Mouse (Mus musculus) midbrain, postnatal 0 days (tissue): ENCODE results near the gene Copz1. TPM values are rescaled to one million over a fixed set of nuclear protein-coding genes. Genes with fewer than 3 reads are reported as not detected.

Experiments used
- ATAC-seq: fragments of 200-750 bp; cut with Nextera tagmentation; 2 replicates; pipeline ENCODE4 v1.8.0; 2017; ENCODE audit warnings: moderate number of reproducible peaks, mild to moderate bottlenecking, moderate TSS enrichment, moderate library complexity; ENCODE audit not compliant: low FRiP score
- DNase-seq: peaks from one replicate; pipeline ENCODE4 v3.0.0-alpha.2; 2015; ENCODE audit warnings: low spot score
- H3K27ac ChIP-seq: fragments of 300-500 bp; sonication (generic); 2 replicates; pipeline ENCODE4 v1.5.1; 2014; ENCODE audit warnings: low read depth, mild to moderate bottlenecking, low read length, mixed read lengths
- H3K27me3 ChIP-seq: fragments of 300-500 bp; sonication (generic); 2 replicates; pipeline ENCODE4 v1.6.1; 2014; ENCODE audit warnings: low read length, control low read depth, mixed read lengths; ENCODE audit not compliant: insufficient read depth
- H3K36me3 ChIP-seq: fragments of 300-500 bp; sonication (generic); 2 replicates; pipeline ENCODE4 v1.6.1; 2014; ENCODE audit warnings: low read length, control low read depth, mixed read lengths; ENCODE audit not compliant: insufficient read depth
- H3K4me1 ChIP-seq: fragments of 300-500 bp; sonication (generic); 2 replicates; pipeline ENCODE4 v1.6.1; 2014; ENCODE audit warnings: mild to moderate bottlenecking, control low read depth, antibody characterized with exemption, low read length, mixed read lengths; ENCODE audit not compliant: insufficient read depth
- H3K4me2 ChIP-seq: fragments of 300-500 bp; sonication (generic); 2 replicates; pipeline ENCODE4 v1.6.1; 2014; ENCODE audit warnings: low read depth, mild to moderate bottlenecking, low read length, mixed read lengths; ENCODE audit not compliant: poor library complexity, severe bottlenecking
- H3K4me3 ChIP-seq: fragments of 300-500 bp; sonication (generic); 2 replicates; pipeline ENCODE4 v1.5.1; 2014; ENCODE audit warnings: low read depth, mild to moderate bottlenecking, low read length, moderate library complexity
- H3K9ac ChIP-seq: fragments of 300-500 bp; sonication (generic); replicated peaks from 2 replicates; pipeline ENCODE4 v1.6.1; 2014; ENCODE audit warnings: mild to moderate bottlenecking, low read length, moderate library complexity, mixed read lengths; ENCODE audit not compliant: poor library complexity, severe bottlenecking
- H3K9me3 ChIP-seq: fragments of 300-500 bp; sonication (generic); 2 replicates; pipeline ENCODE4 v1.6.1; 2016; ENCODE audit warnings: low read length, control low read depth
- CTCF ChIP-seq: IDR thresholded peaks from 2 replicates; pipeline ENCODE4 v1.5.1; 2016; ENCODE audit warnings: antibody characterized with exemption, mild to moderate bottlenecking
- WGBS: fragments of 180-500 bp; shearing (Covaris S2); extraction: QIAGEN DNeasy Blood & Tissue Kit; methylation state at CpG from one replicate; pipeline ENCODE4 v1.1.7; 2014; 5-methylcytosine and 5-hydroxymethylcytosine counted together
- polyA plus RNA-seq: library from polyadenylated mRNA; unstranded; fragments of >200 nt; fragmentation: Nextera tagmentation; extraction: Ambion mirVana; gene quantifications from 2 replicates; pipeline ENCODE4 v1.2.1, GENCODE M21; 2015
- total RNA-seq: library from RNA; depleted of rRNA; stranded (reverse); fragments of >200 nt; gene quantifications from 2 replicates; pipeline ENCODE4 v1.2.3, GENCODE M21; 2014

The Copz1 gene
- total and polyA plus RNA-seq, 2 experiments from 2014 or later = 151 to 178 TPM

- Histone ChIP-seq H3K4me3 (no peak overlapping the region), H3K27ac (no peak overlapping the region), H3K4me2 (no peak overlapping the region), H3K4me1 (0 out of 2 replicates have a peak, but pooled peaks cover 6% of the 10 kb centered on the region), H3K36me3 (no peaks in the 10 kb centered on the region), H3K9me3 (no peaks in the 10 kb centered on the region), H3K27me3 (no peaks in the 10 kb centered on the region), H3K9ac (no peak overlapping the region)
- DNase-seq (no peak), ATAC-seq (no peak)
- WGBS = 78% methylated on average over 7 of the region's 7 CpGs
- no peak for TF ChIP-seq CTCF
Measured at GRCm38 (mm10) chr15:103277949-103278348, 5.4 kb downstream of the Copz1 start.

DNA sequence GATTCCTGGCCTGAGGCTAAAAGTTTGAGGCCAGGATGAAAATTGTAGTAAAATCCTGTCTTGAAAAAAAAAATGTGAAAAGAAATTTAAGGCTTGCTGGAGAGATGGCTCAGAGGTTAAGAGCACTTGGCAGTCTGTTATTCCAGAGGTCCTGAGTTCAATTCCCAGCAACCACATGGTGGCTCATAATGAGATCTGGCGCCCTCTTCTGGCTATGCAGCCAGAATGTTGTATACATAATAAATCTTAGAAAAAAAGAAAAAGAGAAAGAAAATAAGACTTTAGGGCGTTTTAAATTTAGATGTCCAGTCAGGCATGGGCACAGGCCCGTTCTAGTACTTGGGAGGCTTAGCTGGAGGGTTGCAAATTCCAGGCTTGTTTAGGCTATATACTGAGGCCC, 7.2 kb downstream of the Copz1 start:
- Histone ChIP-seq H3K9me3 (no peaks in the 10 kb centered on the region), H3K27ac (no peak overlapping the region), H3K27me3 (no peaks in the 10 kb centered on the region), H3K4me1 (0 out of 2 replicates have a peak, but pooled peaks cover under 1% of the 10 kb centered on the region), H3K36me3 (no peaks in the 10 kb centered on the region), H3K4me3 (no peak overlapping the region), H3K4me2 (no peak overlapping the region), H3K9ac (no peak overlapping the region)
- ATAC-seq (no peak), DNase-seq (no peak)
- WGBS = 53% methylated on average over 3 of the region's 3 CpGs
- TF ChIP-seq CTCF = peak; percentile 59

GRCm38 (mm10) chr15:103280817-103281464, 8.4 kb downstream of the Copz1 start:
- ATAC-seq = no peak
- Histone ChIP-seq H3K27me3 (no peaks in the 10 kb centered on the region), H3K4me3 (no peak overlapping the region), H3K27ac (no peak overlapping the region), H3K4me1 (no peaks in the 10 kb centered on the region), H3K4me2 (no peak overlapping the region), H3K36me3 (no peaks in the 10 kb centered on the region), H3K9ac (no peak overlapping the region), H3K9me3 (no peaks in the 10 kb centered on the region)
- DNase-seq = peak; percentile 51
- TF ChIP-seq CTCF = peak; percentile 67
- WGBS = 64% methylated on average over 3 of the region's 3 CpGs

GRCm38 (mm10) chr15:103281465-103282205, 9.1 kb downstream of the Copz1 start:
- Histone ChIP-seq H3K4me2 (no peak overlapping the region), H3K9me3 (no peaks in the 10 kb centered on the region), H3K27me3 (no peaks in the 10 kb centered on the region), H3K27ac (no peak overlapping the region), H3K9ac (no peak overlapping the region), H3K36me3 (no peaks in the 10 kb centered on the region), H3K4me3 (no peak overlapping the region), H3K4me1 (no peaks in the 10 kb centered on the region)
- 95% methylated on average over 3 of the region's 3 CpGs for WGBS
- TF ChIP-seq CTCF = no peak
- ATAC-seq (no peak), DNase-seq (no peak)

GRCm38 (mm10) chr15:103284066-103284465, 11.6 kb downstream of the Copz1 start:
- H3K27me3 ChIP-seq = no peaks in the 10 kb centered on the region
- H3K4me3 ChIP-seq = no peak overlapping the region
- H3K36me3 ChIP-seq = no peaks in the 10 kb centered on the region
- no peak overlapping the region for H3K27ac ChIP-seq
- H3K9me3 ChIP-seq = no peaks in the 10 kb centered on the region
- H3K4me1 ChIP-seq = no peaks in the 10 kb centered on the region
- ATAC-seq (no peak), DNase-seq (no peak)
- 57% methylated on average over 3 of the region's 3 CpGs for whole genome bisulfite sequencing
- no peak overlapping the region for H3K4me2 ChIP-seq
- H3K9ac ChIP-seq = no peak overlapping the region
- peak; percentile 67 for TF ChIP-seq CTCF

GRCm38 (mm10) chr15:103284647-103285046, 12.1 kb downstream of the Copz1 start:
- Histone ChIP-seq H3K4me2 (no peak overlapping the region), H3K9ac (no peak overlapping the region), H3K36me3 (no peaks in the 10 kb centered on the region), H3K4me3 (no peak overlapping the region), H3K9me3 (no peaks in the 10 kb centered on the region), H3K27ac (no peak overlapping the region), H3K27me3 (no peaks in the 10 kb centered on the region), H3K4me1 (no peaks in the 10 kb centered on the region)
- DNase-seq = no peak
- 38% methylated on average over 2 of the region's 2 CpGs for WGBS
- TF ChIP-seq CTCF = peak; percentile 48
- no peak for ATAC-seq
